Mouse (Mus musculus): ENCODE results near the gene Bhlhe40. TPM values are rescaled to one million over a fixed set of nuclear protein-coding genes. Genes with fewer than 3 reads are reported as not detected.

Bhlhe40 gene
- total RNA-seq, 4 experiments from 2014 or later = 89.5 to 168 (median 130) TPM

DNA sequence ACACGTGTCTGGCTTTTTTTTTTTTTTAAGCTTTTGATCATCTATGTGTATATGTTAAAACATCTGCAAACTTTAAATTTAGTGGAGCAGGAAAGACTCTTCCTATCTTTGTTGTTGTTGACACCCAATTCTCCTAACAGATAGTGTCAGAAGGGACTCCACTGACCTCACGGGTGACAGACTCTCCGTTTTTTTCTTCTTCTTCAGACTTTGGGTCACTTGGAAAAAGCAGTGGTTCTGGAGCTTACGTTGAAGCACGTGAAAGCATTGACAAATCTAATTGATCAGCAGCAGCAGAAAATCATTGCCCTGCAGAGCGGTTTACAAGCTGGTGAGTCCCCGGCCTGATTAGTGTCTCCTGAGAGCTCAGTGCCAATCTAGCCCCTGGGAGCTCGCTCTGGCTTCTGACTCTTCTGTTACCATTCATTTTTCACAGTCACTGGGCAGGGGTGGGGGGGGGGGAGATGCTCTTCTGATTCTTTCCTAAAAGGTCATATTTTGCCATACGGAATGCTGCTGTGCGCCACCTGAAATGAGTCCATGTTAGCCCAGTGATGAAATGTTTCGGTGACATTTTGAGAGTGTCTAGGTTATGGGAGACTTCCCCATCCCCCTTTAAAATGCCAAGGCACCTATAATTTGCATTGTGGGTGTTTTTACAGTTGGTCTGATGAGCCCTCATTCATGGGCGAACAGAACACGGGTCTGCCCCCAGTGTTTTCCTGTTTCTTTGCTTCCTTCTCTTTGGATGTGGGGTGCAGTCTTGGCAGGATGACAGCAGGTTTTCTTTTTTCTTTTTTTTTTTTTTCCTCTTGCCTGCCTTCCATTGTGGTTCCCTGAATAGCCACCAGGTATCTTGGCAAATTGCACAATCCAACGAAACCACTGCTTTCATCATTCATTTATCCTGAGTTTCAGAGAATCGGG lies 2.1 kb downstream of the Bhlhe40 start:
- no peak for DNase-seq (ENCODE audit: low spot score in 2 of 2)

DNA sequence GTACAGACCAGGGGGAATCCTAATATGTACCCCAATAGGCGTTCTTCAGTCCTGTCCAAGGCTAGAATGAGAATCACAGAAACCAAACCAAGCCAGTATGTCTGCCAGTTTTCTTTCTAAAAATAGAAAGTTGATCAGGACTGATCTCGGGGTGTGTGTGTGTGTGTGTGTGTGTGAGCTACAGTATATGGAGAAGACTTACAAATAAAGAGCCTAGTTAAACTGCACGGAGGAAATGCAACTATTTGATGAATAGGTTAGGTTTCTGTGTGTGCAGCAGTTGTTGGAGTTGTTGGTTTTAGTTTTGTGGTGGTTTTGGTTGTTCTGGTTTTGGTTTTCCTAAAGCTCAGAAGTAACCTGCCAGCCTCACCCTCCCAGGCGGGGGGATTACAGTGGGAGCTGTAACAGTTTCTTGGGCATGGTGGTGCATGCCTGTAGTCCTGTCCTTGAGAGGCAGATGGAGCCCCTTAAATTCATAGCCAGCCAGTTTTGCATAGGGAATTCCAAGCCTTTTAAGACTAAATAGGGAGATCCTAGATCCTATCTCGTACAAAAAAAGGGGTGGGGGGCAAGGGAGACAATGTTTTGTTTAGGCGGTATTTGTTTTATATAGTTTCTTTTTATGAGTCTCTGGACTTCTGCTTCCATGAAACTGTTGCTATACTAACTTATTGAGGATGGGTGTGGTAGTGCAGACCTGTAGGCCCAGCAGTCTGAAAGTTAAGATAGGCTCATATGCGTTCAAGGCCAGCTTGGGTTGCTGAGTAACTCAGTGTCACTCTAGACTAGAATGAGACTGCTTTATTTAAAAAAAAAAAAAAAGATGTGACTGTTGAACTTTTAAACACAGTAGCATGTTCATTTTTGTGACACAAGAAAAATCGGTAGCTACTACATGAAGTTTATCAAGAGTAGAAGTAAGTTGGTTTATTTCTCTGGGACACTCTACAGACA lies 3.1 kb downstream of the Bhlhe40 start:
- no peak for DNase-seq (ENCODE audit: low spot score in 2 of 2)

- no peak for DNase-seq (ENCODE audit: low spot score in 2 of 2)
Measured at GRCm38 (mm10) chr6:108664533-108665150, 4.2 kb downstream of the Bhlhe40 start.

DNA sequence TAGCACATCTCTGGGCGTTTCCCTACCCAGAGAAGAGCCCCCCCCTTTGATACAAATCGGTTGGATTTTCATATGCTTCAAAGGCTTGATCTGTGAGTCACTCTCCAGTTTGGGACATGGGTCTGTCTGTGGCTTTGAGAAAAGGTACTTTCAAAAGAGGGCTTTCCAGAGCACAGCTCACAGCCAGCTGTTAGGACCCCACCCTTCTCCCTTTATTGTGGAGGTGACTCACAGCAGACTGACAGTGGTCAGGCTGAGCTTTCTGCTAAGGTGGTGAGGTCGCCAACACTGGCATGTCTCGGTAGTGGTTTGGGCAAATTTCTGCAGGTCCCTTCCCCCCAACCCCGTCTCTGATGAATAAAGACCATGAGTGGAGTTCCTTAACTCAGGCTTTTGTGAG lies 5.2 kb downstream of the Bhlhe40 start:
- DNase-seq (ENCODE audit: low spot score in 2 of 2) = no peak

DNA sequence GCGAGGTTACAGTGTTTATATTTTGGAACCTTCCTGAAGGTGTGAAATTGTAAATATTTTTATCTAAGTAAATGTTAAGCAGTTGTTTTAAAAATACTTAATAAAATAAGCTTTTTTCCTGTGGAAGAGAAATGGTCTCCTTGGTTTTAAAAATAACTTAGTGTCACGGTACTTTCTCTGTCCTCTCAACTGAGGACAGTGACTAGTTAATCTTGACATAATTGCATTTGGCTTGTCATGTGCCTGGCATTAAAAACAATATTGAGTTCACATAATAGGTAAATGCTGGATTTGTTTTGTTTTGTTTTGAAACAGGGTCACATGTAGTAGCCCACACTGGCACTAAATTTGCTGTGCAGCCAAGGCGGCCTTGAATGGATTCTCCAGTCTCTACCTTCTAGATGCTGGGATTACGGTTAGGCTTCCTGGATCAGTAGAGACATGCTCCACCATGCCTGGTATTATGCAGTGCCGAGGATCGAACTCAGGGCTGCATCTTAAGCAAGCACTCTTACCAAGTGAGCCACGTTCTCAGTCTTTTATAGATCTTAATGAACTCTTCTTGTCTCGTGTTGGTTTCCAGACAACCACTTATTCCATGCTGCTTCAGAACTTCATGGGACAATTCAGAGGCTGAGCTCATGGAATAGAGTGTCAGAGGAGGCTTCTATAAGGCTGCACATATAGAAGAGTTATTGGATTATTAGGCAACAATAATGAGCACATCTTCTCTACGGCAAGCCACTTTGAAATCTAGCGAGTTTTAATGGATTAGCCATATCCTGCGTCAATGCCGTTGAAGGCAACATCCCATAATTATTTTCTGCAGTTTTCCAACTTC lies 6.4 kb downstream of the Bhlhe40 start:
- no peak for DNase-seq (ENCODE audit: low spot score in 2 of 2)

DNA sequence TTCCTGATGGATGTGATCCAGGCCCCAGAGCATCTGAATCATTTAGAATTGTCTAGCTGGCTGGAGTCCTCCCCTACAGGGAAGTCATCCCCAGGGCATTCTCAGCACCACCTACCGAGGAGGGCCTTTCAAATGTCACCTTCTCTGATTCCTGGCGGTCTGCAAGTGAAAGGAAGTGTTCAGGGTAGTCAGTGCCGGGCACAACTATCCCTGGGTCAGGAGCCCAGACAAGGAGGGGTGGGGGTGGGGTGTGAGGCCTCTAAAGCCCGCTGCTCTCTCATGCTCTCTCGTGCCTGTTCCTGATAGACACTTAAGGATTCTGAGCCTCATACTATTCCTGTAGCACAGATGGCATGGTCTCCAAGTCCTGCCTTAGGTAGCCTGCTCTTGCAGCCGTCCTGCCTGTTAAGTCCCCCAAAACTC lies 7.2 kb downstream of the Bhlhe40 start:
- DNase-seq (ENCODE audit: low spot score in 2 of 2) = peak; percentile 28 to 49

GRCm38 (mm10) chr6:108668321-108668786 lies 7.9 kb downstream of the Bhlhe40 start:
- DNase-seq (ENCODE audit: low spot score in 2 of 2) = peak; percentile 92 to 96

DNA sequence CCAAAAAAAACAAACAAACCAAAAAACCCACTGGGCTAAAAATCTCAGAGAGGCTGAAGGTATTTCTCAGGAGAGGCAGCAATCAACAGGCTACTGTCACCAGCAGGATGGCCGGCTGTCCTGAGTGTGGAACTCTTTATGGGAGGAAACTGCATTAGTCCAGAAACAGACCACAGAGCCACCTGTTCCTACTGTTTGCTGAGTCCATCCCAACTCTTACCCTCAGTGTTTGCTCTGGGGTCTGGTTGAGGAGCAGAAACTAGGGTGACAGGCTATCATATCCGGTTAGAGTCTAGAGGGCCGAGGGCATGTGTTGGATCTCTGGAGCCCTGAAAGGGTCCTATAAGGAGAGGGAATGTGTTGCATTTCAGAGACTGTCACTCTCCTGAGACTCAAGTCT lies 9.8 kb downstream of the Bhlhe40 start:
- DNase-seq (ENCODE audit: low spot score in 2 of 2) = no peak

DNA sequence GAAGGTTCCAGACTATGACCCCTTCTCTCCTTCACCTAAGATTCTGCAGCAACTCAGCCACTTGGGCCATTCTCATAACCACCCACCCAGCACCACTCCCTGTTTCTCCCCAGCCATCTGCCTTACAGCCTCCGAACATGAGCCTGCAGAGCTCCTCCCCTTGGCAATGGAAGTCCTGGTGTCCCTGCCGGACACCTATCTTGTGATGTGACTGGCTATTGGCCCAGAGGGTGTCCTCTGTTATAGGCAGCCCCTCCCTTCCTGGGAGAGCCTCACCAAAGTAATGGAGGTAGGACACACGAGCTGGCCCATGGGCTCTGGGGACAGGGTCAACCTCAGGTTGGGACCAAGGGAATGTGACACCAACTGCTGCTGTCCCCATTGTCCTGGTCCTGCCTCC lies 10.4 kb downstream of the Bhlhe40 start:
- DNase-seq (ENCODE audit: low spot score in 2 of 2) = peak; percentile 57 to 72

DNA sequence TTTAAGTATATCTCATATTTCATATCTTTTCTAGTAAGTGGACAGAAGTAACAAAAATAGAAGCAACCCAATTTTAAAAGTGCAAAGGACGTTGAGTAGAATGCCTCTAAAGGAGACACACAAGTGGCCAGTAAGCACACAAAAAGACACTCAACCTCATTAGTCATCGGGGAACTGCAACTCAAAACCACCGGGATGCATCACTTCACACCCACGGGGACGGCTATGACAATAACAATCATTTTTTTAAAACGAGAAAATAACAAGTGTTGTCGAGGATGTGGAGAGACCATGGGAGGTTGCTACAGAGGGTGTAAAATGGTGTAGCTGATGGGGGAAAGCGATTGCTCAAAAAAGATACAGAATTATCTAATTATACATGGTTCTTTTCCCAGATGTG lies 11.7 kb downstream of the Bhlhe40 start:
- no peak for DNase-seq (ENCODE audit: low spot score in 2 of 2)

DNA sequence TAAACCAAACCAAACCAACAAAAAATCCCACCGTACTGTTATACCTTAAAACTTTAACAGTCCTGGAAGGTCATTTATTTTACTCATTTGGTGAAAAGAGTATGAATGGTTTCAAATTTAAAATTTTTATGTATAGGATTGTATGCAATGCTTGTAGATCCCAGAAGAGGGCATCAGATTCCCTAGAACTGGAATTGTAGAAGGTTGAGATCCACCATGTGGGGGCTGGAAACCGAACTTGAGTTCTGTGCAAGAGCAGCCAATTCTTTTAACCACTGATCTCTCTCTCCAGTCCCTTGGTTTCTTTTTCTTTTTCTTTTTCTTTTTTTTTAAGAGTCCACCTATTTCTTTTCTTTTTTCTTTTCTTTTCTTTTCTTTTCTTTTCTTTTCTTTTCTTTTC lies 13.8 kb downstream of the Bhlhe40 start:
- no peak for DNase-seq (ENCODE audit: low spot score in 2 of 2)

GRCm38 (mm10) chr6:108676783-108677340 lies 16.4 kb downstream of the Bhlhe40 start:
- DNase-seq (ENCODE audit: low spot score in 2 of 2) = no peak

DNA sequence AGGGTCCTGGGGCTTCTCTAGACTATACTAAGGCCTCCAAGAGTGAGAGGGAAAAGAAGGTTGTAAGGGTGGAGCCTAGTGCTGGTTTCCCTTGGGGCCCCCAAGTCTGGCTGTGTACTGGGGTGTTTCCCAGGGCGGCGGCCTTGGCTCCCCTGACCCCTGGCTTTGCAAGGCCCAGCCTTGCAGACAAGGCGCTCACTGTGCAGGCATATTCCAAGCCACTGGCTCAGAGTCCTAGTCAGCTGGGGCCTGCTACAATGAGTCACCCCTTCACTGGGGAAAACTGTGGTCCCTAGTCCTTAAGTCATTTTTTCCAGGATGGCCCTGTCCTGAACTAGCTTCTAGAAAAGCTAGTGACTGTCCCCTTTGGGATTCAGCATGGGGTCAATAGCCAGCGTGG lies 17.3 kb downstream of the Bhlhe40 start:
- peak in 1 of 2 experiments; percentile 48 for DNase-seq (ENCODE audit: low spot score in 2 of 2)

DNA sequence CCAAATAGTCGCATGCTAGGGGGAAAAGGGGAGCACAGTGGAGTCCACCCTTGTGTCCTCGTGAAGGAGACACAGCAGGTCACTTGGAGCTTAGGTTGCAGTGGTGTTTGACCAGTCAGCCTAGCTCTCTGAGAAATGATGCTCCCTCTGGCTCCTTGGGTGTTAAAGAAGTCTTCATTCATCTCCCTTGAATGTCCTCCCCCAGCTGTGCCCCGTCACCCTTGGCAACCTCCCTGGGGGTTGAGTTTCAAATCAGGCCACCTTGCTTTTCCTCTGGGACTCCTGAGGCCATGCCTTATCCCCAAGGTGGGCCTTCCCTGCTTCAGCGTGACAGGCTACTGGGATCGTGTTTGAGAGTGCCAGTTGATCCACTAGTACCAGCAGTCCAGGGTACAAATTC lies 17.8 kb downstream of the Bhlhe40 start:
- DNase-seq (ENCODE audit: low spot score in 2 of 2) = no peak

GRCm38 (mm10) chr6:108680503-108680902 lies 20.1 kb downstream of the Bhlhe40 start:
- DNase-seq (ENCODE audit: low spot score in 2 of 2) = no peak

DNA sequence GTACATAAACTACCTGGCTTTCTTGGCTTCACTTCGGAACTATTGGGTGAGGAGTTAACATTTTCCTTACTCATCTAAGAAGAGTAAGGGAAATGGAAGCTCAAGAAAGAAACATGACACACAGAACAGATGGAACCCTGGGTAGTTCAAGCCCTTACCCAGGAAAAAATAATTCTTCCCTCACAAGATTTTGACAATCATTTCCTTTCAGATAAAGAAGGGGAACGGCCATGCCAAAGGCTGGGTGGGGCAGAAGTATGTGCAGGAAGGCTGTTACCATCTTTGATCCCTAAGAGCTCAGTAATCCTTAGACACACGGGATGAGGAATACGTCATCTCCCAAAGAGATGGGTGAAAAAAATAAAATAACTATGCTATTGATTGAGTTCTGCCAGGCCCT lies 20.7 kb downstream of the Bhlhe40 start:
- DNase-seq (ENCODE audit: low spot score in 2 of 2) = no peak

GRCm38 (mm10) chr6:108683140-108683539 lies 22.7 kb downstream of the Bhlhe40 start:
- no peak for DNase-seq (ENCODE audit: low spot score in 2 of 2)

DNA sequence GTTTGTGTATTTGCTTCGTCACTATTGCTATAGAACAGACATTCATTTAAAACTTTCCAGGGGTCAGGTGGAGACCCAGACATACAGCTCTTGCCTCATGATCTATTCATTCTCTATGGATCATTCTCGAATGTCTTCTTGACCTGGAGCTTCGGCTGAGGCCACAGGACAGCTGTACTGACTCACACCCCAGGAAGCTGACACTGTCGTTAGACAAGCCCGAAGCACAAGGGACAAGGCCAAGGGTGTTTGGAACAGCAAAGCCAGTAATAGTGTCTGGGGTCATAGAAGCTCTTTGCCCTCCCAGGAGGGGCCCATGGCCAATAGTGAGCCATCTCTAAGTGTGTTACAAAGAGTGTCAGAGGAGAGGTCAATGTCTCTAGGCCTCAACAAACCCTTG lies 24.0 kb downstream of the Bhlhe40 start:
- DNase-seq (ENCODE audit: low spot score in 2 of 2) = no peak

GRCm38 (mm10) chr6:108685758-108686355 lies 25.4 kb downstream of the Bhlhe40 start:
- DNase-seq (ENCODE audit: low spot score in 2 of 2) = no peak

GRCm38 (mm10) chr6:108686930-108687329 lies 26.5 kb downstream of the Bhlhe40 start:
- no peak for DNase-seq (ENCODE audit: low spot score in 2 of 2)

Data from gastrocnemius, adult 8-10 months (tissue).